Mouse (Mus musculus) bone marrow, adult 2 months (tissue): ENCODE results near the gene Reep1. TPM values are rescaled to one million over a fixed set of nuclear protein-coding genes. Genes with fewer than 3 reads are reported as not detected.

Experiments used
- H3K27ac ChIP-seq: fragments of 200-500 bp; 2 replicates; pipeline ENCODE4 v1.5.1; 2012; ENCODE audit warnings: low read depth, mild to moderate bottlenecking, control low read depth, inconsistent platforms, low read length; ENCODE audit not compliant: control insufficient read depth, poor library complexity, insufficient read depth
- H3K4me1 ChIP-seq: fragments of 200-500 bp; 2 replicates; pipeline ENCODE4 v1.6.1; 2011; ENCODE audit warnings: low read length; ENCODE audit not compliant: control insufficient read depth, insufficient read depth
- H3K4me3 ChIP-seq: fragments of 200-500 bp; replicated peaks from 2 replicates; pipeline ENCODE3; 2011; ENCODE audit warnings: mild to moderate bottlenecking, low read depth, low read length, control low read depth; ENCODE audit not compliant: control insufficient read depth
- CTCF ChIP-seq: fragments of 200-500 bp; IDR thresholded peaks from 2 replicates; pipeline ENCODE4 v1.5.1; 2011; ENCODE audit warnings: low read length, control low read depth; ENCODE audit not compliant: control insufficient read depth, insufficient read depth
- POLR2A ChIP-seq: fragments of 200-500 bp; IDR thresholded peaks from 2 replicates; pipeline ENCODE4 v1.6.1; 2011; ENCODE audit warnings: low read depth, mild to moderate bottlenecking, control low read depth, low read length, borderline replicate concordance; ENCODE audit not compliant: control insufficient read depth
- WGBS: fragments of 180-500 bp; shearing (Covaris S2); methylation state at CpG from one replicate; pipeline ENCODE4 v1.1.7; 2018; 5-methylcytosine and 5-hydroxymethylcytosine counted together
- polyA plus RNA-seq: library from polyadenylated mRNA; stranded (reverse); fragments of >200 nt; gene quantifications from 2 replicates; pipeline ENCODE4 v1.2.4, GENCODE M21; 2011; ENCODE audit warnings: low replicate concordance; ENCODE audit not compliant: missing spikeins, insufficient read depth, insufficient read length

Reep1 gene
- polyA plus RNA-seq, 1 experiment, result 0.90 TPM

DNA sequence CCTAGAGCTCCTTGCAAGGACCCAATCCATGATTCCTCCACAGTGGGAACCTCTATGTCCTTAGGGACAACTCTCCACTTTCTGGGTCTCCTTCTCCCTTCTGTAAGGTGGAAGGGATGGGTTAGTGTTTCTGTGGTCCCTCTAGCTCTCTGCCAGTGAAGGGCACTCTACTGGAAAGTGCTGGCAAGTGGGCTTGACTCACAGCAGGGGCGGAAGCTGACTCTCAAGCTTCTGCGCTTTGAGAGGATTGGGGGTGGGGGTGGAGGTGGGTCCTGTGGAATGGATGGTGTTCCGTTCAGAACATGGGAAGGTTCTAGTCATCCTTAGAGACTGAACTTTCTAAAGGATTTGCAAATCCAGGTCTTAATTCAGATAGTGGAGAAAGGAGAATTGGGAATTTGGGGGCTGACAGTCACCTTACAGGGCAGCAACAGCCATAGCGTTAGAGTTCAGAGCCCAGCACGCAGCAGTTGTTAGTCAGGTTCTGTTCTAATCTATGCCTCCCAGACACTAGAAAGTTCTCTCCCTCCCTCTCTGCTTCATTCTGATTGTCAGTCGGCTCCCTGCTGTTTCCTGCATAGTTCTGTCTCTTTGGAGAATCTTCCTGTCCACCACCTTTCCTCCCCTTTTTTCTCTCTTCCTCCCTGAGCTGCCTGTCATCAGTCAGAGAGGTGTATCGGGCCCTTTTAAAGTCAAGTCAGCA lies 93.8 kb downstream of the Reep1 start:
- 53% methylated on average over 7 of the region's 7 CpGs for WGBS
- no peak overlapping the region for H3K4me3 ChIP-seq
- no peaks in the 10 kb centered on the region for H3K4me1 ChIP-seq
- TF ChIP-seq POLR2A, result no peak
- no peak for TF ChIP-seq CTCF
- no peak overlapping the region for H3K27ac ChIP-seq

DNA sequence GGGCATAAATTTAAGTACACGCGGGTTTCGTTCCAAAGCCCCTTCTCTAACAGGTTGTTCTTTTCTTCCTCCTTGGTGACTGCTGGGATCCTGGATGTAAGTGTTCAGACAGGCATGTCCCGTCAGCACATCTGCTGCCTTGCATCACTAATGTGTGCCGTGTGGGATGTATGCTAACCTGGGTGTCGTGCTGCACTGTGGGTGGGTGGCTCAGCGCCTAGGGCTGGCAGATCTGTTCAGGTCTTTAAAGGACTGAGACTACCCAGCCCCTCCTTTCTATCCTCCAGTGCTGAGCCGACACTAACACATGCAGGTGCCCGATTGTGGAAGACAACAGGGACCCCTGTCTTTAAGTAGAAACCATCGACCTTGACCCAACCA lies 94.3 kb downstream of the Reep1 start:
- TF ChIP-seq POLR2A (no peak), CTCF (no peak)
- H3K4me1 ChIP-seq, result no peaks in the 10 kb centered on the region
- H3K27ac ChIP-seq, result no peak overlapping the region
- 74% methylated on average over 10 of the region's 10 CpGs for WGBS
- no peak overlapping the region for H3K4me3 ChIP-seq

DNA sequence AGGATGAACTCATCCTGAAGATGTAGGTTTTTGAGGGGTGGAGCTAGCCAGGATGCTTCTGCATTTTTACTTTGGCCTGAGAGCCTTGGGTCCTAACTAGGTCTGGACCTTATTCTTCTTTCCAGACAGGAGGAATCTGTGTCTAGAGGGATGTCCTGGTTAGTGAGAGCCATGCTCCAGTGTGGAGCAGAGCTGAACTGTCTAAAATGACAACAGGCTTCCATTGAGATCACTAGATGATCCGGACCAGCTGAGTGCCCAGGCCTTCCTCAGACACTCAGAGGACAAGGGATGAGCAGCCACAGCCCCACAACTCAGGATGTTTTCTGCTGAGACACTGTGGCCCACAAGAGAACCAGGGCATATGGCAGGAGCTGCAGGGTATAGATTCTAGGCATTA lies 96.2 kb downstream of the Reep1 start:
- no peak overlapping the region for H3K4me3 ChIP-seq
- no peak for TF ChIP-seq POLR2A
- no peak for TF ChIP-seq CTCF
- no peak overlapping the region for H3K27ac ChIP-seq
- H3K4me1 ChIP-seq, result no peaks in the 10 kb centered on the region
- 91% methylated on average over 1 of the region's 1 CpGs for WGBS

DNA sequence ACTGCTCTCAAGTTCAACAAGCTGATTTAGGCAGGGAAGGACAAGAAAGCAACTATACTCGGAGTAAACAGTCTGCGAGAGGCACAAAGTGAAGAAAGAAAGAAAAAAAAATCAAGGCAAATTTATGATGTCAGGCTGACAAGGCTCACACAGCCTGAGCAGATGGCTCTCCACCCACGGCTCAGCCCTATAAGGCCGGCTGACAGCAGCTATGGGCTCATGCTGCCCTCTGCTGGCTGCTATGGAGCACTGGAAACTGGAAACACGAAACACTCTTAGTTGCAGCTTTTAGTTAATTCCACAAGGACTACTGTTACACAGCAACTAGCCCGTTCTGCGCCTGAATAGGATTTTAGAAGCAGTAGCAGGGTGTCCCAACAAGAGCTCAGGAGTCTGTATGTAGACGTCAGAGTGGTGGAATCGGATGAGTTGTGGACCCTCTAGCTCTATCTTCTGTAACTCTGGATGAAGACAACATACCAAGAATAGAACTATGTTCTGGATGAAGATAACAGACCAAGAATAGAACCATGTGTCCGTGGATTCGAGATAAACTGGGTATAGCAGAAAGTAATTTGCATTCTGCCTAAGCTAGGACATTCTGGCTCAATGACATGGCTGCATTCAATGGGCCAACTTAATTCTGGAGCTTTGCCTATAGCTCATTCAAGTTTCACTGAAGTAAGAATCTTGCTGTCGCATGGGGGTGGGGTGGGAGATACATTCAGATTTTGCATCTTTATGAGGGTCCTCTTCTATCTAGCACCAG lies 96.9 kb downstream of the Reep1 start:
- no peaks in the 10 kb centered on the region for H3K4me1 ChIP-seq
- no peak overlapping the region for H3K27ac ChIP-seq
- no peak overlapping the region for H3K4me3 ChIP-seq
- 17% methylated on average over 12 of the region's 12 CpGs for WGBS
- TF ChIP-seq CTCF (peak; percentile 94), POLR2A (no peak)

DNA sequence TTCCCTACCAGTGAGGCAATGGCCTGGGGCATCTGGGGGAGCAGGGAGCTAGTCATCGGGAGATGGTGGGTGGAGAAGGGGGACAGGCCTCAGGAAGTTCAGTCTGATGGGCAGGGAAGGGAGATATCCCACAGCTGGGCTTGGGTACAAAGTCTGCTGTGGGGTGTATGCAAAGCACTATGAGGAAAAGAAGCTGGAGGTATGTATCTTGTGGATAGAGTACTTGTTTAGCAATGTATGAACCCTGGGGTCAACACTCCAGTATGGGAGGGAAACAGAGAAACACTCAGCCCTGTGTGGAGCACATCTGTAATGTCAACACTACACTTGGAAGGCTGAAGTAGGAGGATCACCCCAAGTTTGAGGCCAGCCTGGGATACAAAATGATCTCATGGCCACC lies 99.4 kb downstream of the Reep1 start:
- 42% methylated on average over 1 of the region's 1 CpGs for WGBS
- TF ChIP-seq POLR2A (no peak), CTCF (no peak)
- H3K4me3 ChIP-seq, result no peak overlapping the region
- H3K4me1 ChIP-seq, result no peaks in the 10 kb centered on the region
- H3K27ac ChIP-seq, result no peak overlapping the region

DNA sequence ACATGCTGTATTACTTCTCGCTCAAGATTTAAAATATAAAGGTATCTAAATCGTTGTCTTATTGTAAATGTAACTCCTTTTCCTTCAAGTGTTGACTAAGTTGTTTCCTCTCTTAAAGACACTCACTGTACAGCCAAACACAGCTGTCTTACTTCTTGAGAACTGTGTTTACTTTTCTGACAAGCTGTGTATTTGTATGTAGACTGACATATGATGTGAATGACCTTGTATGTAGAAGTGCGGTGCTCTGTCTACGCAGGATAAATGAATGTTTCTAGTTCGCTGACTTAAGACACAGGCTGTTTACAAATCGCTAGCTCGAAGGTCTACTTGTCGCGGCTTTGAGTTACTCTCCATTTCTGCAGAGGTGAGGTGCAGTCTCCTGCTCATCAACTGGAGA lies 102.5 kb downstream of the Reep1 start:
- Histone ChIP-seq H3K4me3 (no peak overlapping the region), H3K27ac (no peak overlapping the region), H3K4me1 (no peaks in the 10 kb centered on the region)
- WGBS, result 89% methylated on average over 9 of the region's 9 CpGs
- no peak for TF ChIP-seq CTCF
- no peak for TF ChIP-seq POLR2A

DNA sequence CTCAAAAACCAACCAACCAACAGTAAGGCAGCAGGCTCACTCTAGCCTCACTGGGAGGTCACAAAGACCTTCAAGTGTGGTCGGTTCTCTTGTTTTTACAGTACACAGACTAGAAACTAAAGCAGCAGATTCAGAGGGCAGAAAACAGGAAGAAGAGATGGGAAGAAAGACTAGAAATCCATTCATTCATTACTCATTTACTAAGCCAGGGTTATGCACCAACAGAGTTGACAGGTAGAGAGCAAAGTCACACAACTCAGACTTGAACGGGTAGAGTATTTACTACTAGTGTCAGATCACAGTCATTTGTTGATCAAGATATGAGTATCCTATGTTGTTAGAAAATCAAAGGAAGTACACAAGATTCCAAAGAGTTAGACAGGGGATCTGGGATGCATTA lies 105.5 kb downstream of the Reep1 start:
- TF ChIP-seq CTCF (no peak), POLR2A (no peak)
- Histone ChIP-seq H3K4me3 (no peak overlapping the region), H3K27ac (no peak overlapping the region), H3K4me1 (no peaks in the 10 kb centered on the region)
- WGBS, result 86% methylated on average over 2 of the region's 2 CpGs

DNA sequence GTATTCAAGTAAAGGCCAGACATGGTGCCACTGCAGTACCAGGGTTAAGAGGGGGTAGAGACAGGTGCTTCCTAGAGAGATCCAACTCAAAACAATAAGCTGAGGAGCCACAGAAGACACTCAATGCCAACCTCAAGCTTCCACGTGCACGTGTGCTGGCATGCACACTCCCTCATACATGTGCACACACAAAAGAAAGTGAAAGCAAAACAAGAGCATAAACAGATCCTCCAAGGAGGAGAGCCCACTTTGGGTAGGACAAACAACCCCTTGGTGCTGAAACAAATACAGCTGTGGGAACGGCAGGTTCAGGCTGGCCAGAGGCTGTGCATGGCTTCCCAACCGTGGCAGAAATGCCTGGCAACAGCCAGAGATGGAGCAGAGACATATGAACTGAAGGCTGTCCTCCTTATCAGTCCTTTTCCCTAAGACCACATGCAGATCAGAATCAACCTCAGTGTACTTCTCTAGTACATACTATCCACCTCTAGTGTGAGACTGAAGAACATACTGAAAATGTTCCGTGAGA lies 112.5 kb downstream of the Reep1 start:
- H3K4me1 ChIP-seq, result peaks cover 1% of the 10 kb centered on the region
- 71% methylated on average over 5 of the region's 5 CpGs for WGBS
- no peak overlapping the region for H3K4me3 ChIP-seq
- no peak overlapping the region for H3K27ac ChIP-seq
- TF ChIP-seq POLR2A (no peak), CTCF (no peak)
